Mouse (Mus musculus): ENCODE measurements around the gene Doc2a.

- TF ChIP-seq CTCF (IDR thresholded peaks at IDR 0.05; ENCODE audit: control insufficient read depth, insufficient read depth, insufficient read length) (no peak), MAX (IDR thresholded peaks at IDR 0.05) (no peak), MYOG (IDR thresholded peaks at IDR 0.05; ENCODE audit: control insufficient read depth, extremely low read depth, insufficient read length) (no peak), USF1 (IDR thresholded peaks at IDR 0.05; ENCODE audit: low read depth) (no peak), CEBPB (IDR thresholded peaks at IDR 0.05; ENCODE audit: low read depth) (no peak)
These were observed 48.8 kb upstream of the Doc2a start for GRCm38 (mm10) chr7:126798127-126799049.
